Mouse (Mus musculus): ENCODE measurements around the gene Map2.

Map2 gene

DNA sequence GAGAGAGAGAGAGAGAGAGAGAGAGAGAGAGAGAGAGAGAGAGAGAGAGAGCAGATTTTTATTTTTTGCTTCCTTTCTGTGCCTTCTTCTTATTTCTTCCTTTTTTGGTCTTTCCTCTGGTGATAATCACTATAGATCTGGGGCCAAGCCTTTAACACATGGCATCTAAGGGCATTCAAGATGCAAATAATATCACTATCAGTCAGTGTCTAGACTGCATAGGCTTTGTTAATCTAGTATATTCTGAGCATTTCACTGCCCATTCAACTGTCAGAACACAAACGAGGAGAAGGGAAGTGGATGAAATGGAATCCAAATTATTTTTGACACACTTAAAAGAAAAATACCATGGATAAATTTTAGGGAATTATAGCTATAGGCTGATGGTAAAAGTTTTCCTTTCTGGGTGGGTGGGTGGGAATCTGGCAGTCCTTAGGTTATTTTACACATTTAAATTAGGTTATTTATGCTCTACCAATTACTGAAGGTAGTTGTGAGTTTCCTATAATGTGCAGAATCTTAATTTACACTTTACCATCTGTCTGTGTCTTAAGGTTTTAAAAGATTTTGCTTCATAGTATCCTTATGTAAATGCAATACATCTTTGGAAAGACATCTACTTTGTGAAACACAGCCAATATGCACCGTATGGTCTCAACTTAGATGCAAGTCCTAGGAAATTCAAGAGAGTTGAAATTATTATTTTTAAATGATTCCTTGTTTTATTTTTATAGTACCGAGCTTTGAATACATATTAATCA lies 117.2 kb downstream of the Map2 start:
- no peak for DNase-seq (ENCODE audit: low read depth, low spot score)

DNA sequence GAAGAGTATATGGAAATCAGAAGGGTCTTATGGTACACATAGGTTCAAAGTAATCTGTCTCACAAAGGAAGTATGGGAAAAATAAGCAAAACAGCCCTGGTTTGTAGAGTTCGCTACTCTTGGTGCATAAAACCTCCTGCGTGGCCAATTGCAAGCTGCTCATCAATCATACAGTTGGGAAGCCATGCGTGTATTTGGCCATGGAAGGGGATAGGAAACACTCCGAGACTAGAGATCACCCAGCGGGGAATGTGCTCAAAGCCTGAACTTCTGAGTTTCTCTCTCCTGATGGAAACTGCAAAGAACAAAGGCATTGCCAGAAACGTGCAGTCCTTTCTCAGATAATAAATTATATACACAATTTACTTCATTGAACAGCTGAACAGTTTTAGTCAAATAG lies 124.3 kb downstream of the Map2 start:
- DNase-seq (ENCODE audit: low read depth, low spot score), result no peak

DNA sequence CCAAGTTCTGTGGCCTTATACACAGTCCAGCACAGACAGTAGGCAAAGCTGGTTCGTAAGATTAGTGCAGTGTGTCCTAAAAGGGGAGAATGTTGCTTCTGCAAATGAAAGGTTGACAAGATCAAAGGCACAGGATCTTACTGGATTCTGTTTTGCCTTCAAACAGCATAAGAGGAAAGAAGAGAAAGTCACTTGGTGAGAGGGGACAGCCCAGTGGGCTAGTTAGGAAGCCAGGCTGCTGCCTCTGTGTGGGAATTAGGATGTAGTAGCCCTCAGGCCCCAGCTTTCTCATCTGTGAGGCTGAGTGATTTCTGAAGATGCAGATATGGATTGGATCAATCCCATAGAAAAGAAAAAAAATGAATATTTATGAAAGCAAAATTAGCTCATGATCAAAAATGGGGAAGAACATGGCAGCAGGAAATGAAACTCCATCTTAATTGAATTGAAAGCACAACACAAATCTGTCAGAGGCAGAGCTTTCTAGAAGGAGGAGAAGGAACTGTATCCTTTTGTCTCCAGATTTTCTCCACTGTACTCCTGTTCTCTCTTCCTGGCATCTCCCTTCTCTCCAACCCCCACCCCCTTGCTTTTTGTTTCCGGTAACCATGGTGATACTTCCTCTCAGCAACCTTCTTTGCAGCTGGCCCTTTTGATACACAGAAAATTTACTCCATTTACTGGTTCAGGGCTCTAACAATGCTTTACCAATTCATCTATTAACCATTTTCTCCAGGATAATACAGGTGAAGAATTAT lies 145.5 kb downstream of the Map2 start:
- no peak for DNase-seq (ENCODE audit: low read depth, low spot score)

DNA sequence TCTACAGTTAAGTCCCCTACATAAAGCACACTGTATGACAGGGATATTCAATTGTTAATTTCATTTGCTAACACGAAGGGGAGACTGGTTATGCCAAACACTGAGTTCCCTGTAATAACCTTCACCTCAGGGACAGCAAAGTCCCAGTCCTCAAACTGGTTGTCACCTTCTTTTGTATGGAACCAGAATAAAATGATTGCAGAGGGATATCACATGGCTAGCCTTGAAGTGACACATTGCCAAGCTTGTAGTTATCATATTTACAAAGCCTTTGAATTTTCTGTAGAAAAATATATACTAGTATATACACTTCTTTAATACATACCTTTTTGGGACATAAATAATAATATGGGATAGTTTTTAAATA lies 146.0 kb downstream of the Map2 start:
- DNase-seq (ENCODE audit: low read depth, low spot score), result no peak

DNA sequence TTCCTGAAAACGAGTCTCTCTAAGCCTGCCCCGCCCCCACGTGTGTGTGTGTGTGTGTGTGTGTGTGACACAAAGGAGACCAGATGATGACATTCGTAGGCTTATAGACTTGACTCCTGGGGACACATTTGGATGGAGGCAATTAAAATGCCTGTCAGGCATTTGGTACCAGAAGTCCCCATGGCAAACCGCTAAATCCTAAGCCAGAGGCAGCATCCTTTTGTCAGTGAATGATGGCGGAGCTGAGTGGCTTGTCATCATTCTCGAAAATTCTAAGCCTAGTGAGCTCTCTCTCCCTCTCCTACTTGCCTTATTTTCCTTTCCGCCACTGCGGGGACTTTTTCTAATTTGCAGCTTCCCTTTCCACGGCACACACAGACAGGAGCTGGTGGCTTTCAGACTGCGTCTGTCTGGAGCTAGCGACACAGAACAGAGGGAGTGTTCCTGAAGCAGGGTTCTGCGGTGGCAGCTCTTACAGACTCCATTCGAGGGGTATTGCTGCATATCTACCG lies 146.6 kb downstream of the Map2 start:
- DNase-seq (ENCODE audit: low read depth, low spot score), result no peak

DNA sequence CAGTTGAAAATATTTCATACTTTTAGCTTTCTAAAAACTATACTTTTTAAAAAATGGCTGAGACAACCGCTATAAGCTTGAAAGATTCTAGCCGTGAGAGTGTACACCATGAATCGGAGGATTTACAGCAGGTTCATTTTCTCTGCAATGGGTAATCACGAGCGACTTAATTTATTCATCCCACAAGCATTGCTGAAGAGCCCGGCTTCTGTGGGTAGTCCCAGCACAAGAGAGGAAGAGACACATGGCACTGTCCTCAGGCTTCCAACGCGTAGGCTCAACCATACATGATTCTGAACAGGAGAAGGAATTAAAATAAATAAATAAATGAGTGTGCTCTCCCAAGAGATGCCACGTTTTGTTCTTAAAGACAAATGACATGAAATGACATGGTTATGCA lies 148.4 kb downstream of the Map2 start:
- DNase-seq (ENCODE audit: low read depth, low spot score), result no peak

DNA sequence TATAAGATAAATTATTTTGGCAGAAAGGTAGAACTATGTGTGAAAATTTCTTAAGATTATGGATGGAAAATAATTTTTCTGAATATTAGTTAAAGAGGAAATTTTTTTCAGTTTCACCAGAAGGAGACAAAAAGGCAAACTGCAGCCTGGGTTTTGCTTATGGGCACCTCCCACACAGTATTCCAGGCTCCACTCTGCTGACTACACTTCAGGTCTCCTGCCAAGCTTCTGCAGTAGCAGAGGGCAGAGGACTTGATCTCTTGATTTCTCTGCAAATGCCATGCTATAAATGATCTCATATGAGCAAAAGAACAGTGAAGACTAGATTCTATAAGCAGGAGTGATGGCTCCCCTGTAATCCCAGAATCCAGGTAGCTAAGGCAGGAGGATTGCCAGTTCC lies 149.9 kb downstream of the Map2 start:
- no peak for DNase-seq (ENCODE audit: low read depth, low spot score)

DNA sequence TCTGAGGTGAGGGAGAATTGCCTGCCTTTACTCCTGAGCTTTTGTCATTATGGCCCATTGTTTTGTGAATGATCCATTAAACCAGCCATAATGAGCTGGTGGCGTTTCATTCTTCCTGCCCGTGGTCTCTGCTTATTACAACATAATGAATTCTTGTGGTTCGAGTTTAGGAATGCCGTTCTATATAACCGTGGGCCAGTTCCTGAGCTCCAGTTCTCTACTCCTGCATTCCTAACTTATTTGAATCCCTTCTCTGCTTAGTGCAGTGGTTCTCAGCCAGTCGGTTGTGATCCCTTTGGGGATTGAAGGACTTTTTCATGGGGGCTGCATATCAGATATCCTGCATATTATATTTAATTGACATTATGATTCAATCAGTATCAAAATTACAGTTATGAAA lies 153.9 kb downstream of the Map2 start:
- DNase-seq (ENCODE audit: low read depth, low spot score), result peak; percentile 37

DNA sequence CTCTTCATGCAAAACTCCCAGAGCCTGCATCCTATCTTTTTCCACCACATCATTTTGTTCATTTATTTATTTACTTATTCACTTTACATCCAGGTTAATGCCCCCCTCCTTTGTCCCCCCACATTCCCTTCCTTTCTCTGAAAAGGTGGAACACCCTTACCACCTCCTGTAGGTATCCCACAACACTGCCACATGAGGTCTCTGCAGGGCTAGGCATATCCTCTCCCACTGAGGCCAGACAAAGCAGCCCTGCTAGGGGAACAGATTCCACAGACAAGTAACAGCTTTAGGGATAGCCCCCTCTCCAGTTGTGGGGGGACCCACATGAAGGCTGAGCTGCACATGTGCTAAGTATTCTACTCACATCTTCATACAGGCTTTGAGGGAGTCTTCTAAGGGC lies 154.5 kb downstream of the Map2 start:
- DNase-seq (ENCODE audit: low read depth, low spot score), result no peak

DNA sequence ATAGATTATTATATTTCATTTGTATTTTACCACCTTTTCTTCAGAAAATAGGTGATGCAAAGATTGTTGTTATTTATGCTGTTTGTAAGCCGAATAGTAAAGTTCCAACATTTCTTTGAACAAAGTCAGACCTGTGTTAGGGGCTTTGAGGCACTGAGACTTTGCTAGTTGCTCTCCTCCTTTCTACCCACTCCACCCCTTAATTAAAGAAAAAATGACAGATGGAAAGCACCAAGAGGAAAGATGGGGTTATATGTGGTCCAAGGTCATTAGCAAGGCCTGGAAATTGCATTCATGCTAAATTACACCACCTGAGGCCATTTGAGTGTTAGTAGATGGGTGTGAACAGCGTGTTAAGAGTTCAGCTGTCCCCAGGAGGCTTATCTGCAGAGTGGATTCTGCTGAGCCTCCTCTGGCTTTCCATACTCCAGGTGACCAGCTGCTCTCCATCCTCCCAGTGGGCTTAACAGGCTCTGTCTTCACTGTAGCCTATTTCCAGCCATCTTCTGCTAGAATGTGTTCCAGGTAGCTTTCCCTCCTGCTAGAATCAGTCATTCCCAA lies 160.7 kb downstream of the Map2 start:
- DNase-seq (ENCODE audit: low read depth, low spot score), result no peak

DNA sequence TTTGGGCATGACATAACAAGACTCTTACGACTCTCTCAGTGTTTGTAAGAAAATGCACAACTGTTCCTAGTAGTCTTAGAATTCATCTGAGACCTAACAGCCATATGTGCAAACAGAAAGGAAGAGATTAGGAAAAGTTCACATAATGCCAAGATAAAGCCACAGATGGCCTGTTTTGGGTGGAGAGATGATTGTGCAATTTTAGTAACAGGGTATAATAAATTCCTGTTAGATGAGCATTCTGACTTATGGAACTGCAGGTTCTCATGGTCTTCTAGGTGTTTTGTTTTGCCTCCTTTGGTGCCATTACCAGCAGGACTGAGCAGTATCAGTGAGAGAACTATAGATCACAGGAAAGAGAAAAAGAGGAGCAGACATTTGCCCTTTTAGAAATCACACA lies 164.1 kb downstream of the Map2 start:
- DNase-seq (ENCODE audit: low read depth, low spot score), result peak; percentile 23

DNA sequence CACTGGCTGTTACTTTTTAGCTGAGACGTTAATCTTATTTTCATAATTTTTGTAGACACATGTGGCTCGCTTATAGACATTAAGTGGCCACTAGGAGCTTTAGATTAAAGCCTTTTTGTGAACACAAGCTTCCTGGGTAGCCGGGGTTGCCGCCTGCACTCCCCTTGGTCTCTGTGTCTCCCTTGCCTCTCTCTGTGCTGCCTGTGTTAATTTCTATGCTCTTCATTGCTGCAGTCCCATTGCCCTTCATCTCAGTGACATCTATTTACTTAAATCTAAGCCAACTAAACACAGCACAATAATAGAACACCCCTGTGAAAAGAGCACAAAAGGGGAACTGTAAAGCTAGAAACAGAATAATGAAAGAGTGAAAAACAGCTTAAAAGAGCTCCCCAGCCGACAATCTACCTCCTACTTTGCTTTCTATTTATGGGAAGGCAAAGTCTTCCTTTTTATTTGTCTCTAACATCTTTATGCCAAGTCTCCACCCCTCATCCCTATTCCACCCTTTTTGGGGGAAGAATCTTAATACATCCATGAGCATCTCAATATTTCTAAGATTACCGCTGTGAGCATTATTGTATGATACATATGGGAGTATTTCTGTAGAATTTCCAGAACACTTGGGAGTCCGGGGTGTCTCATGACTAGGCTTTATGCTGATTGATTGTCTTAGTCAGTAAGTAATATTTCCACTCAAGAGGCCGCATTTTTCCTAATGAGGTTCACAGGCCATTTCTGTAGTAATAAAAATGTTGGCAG lies 173.5 kb downstream of the Map2 start:
- DNase-seq (ENCODE audit: low read depth, low spot score), result no peak

DNA sequence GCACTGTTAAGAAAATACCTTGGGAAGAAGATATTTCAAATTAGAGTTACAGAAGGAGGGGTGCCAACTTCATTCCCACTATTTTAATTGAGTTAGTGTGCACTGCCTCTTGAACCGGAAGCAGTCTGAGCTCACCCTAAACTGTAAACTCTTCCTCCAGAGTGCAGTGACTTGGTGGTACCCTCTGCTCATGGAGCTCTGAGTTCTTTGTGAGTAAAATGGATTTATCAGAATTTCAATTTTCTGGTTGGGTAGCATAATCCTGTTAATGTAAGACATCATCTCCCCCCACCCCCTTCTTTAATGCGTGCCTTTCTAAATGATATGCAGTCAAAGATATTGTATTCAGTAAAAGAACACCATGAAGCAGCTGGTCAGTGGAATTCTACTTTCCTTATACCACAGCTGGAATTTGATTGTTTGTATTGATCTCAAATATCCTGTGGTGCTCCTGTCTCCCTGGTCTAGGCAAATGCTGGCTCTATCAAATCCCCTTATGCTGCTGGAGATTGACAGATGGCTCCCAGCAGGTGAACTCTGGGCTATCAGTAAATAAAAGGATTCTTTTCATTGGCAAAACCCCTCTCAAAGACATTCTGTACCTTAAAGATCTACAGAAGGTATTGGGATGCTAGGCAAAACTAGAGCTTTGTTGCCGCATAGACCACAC lies 174.2 kb downstream of the Map2 start:
- DNase-seq (ENCODE audit: low read depth, low spot score), result no peak

DNA sequence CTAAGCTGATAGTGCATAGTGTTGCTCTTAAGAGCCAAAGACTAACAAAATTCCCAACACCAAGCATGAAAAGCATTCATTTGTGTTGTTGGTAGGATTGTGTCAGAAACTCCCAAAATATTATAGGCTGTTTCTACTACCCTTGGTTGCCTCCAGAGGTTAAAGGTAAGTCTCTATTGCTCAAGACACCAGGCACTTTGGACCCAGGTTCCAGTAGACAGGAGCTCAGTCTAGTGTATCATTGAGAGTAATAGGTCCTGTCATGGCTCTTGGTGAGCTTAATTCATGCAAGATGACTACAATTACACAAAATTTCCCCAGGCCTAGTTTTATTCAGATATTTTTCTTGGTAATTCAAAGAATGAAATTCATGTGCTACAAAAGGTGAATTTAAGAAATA lies 176.3 kb downstream of the Map2 start:
- no peak for DNase-seq (ENCODE audit: low read depth, low spot score)

DNA sequence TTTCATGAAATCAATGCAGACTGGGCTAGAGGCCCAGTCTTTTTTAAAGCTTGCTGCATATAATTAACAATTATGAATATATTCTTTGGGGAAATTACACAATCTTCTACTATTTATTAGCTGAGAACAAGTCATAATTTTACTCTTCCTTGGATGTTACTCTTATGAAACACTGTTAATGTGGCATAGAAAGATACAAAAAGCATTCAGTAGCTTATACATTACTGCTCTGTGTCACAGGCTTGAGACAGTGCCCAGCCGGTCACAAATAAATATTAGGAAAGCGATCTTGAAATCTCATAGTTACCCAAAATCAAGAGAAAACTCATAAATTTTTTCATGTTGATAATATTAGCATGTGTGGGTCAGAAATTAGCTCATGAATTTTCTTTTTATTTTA lies 186.7 kb downstream of the Map2 start:
- DNase-seq (ENCODE audit: low read depth, low spot score), result no peak

DNA sequence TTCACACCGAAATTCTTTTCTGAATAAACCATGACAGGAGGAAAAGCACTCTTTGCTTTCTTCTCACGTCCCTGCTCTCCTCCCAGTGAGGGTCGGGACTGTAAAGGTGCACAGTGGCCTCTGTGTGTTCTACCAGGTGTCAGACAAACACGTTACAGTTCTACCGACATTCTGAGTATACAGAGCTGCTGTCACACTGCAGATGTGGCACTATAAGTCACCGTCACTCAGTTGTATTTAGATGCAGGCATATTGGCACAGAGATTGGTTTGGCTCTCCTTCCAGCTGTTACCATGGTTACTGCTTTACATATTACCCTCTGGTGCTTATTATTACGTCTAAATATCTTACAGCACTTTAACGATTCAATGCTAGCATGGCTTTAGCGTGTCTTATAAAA lies 188.2 kb downstream of the Map2 start:
- no peak for DNase-seq (ENCODE audit: low read depth, low spot score)

DNA sequence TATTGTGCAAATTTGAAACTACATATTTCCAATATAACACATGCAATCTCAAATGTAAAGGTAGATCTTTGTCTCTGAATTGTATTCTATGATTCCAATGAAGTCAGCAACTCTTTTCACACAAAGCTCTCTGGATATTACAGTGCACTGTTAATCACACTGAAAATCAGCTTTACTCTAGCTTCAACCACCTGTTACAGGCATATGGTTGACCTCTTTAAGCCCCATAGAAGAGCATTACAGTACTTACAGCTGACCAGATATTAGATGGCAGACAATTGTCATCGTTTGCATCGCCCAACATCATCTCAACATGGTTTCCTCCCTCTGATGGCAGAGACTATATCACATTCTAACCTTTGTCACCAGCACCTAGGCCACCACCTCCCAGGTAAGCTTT lies 189.3 kb downstream of the Map2 start:
- DNase-seq (ENCODE audit: low read depth, low spot score), result no peak

DNA sequence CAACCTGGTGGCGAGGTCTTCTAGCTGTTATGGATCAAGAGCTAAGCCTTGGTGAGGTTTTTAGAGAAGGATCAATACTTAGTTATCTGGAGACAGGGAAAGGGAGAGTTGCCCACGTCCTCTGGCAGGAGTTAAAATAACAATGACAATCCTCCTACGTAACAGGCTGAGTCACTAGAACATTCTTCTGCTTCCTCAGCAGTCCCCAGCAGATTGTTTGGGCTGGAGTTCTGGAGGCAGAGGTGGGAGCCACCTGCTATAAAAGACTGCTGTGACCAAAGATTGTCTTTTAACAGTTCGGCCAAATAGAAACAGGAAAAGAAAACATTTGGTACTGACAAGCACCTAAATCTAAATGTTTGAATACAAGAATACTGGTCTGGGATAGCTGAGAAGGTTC lies 190.5 kb downstream of the Map2 start:
- DNase-seq (ENCODE audit: low read depth, low spot score), result peak; percentile 4

DNA sequence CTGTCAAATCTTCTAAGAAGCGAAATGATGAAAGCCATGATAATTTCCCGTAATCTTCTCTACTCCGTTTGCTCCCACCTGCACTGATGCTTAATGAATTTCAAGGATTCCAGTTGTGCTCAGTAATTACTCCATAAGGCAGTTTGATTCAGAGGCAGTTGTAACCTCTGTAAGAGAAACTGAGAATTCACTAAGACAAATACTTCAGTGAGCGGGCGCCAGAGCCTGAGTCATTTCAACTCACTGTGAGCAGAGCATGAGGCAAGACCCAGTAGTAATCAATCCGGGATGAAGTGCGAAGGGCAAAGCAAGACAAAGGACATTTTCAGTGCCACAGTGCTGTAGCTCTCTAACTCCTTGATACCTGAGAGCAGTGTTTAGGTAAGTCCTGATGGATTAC lies 194.4 kb downstream of the Map2 start:
- DNase-seq (ENCODE audit: low read depth, low spot score), result peak; percentile 54

DNA sequence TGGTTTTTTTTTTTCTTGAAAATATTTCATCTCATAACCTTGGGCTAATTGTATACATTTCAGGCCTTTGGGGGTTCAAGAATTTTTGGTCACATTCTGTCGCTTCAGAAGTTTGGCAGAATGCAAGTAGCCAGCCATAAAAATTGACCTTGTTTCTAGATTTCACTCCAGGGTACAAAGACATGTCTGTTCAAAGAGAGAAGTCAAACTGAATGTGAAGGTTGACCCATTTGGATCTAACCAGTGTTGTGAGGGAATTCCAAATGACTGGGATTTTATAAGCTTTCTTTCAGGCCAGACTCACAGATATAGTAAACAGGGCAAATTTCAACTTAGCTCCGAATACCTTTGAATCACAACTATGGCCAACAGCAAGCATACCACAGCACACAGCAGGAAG lies 196.3 kb downstream of the Map2 start:
- no peak for DNase-seq (ENCODE audit: low read depth, low spot score)

DNA sequence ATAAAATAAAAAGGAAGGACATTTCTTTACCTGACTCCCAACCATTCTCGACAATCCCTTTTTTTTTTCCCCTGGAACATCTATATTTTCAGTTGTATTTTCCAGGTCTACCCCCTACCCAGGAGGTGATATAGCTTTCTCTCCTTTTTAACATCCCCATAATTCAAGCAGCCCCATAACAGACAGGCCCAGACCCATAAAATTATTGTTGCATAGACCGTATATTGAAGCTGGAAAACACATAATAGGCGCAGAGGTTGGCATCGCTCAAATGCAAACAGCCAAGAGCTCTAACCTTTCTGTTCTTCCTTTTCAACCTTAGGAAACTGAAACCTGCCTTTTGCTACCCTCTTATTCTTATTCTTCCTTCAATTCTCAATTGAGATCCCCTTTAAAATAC lies 211.2 kb downstream of the Map2 start:
- no peak for DNase-seq (ENCODE audit: low read depth, low spot score)

All from 3T3-L1 (cell line).